Mouse (Mus musculus) adipose tissue, adult 10 weeks (tissue): ENCODE results near the gene Gstm2. TPM values are rescaled to one million over a fixed set of nuclear protein-coding genes. Genes with fewer than 3 reads are reported as not detected.

ENCODE experiments used
- polyA plus RNA-seq: library from polyadenylated mRNA; stranded (reverse); fragments of 350-450 nt; fragmentation: Illumina TruSeq; extraction: RNeasy Lipid Tissue Mini Kit (QIAGEN cat#74804); gene quantifications from one replicate; pipeline ENCODE4 v1.2.3, GENCODE M21; 2014; ENCODE audit warnings: low read depth, low replicate concordance

Gstm2 gene
- 898 TPM for polyA plus RNA-seq

DNA sequence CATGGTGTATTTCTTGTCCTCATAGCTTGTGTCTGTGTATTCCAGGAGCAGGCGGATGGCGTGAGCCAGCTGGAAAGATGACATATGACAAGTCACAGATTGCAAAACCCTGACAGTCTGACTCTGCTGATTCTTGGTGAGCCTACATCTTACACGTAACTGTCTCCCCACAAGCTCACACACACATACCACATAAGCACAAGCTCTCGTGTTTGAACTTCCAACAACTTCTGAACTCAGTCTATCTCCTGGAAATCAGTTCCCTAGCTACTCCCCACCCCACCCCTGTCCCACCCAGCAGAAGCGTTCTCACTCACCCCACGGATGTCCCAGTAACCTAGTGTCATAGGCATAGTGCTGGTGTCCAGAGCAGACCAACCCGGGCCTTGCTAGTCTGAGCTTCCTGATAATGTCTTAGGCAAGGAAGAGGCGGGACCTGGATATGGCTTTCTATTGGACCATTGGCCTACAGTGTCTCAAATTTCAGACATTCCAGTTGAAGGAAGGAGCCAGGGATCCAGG is at the start of gene Gstm2:
TSS of gene Gstm2 (minus strand) at position 413 of the 522 bp plus-strand sequence.

DNA sequence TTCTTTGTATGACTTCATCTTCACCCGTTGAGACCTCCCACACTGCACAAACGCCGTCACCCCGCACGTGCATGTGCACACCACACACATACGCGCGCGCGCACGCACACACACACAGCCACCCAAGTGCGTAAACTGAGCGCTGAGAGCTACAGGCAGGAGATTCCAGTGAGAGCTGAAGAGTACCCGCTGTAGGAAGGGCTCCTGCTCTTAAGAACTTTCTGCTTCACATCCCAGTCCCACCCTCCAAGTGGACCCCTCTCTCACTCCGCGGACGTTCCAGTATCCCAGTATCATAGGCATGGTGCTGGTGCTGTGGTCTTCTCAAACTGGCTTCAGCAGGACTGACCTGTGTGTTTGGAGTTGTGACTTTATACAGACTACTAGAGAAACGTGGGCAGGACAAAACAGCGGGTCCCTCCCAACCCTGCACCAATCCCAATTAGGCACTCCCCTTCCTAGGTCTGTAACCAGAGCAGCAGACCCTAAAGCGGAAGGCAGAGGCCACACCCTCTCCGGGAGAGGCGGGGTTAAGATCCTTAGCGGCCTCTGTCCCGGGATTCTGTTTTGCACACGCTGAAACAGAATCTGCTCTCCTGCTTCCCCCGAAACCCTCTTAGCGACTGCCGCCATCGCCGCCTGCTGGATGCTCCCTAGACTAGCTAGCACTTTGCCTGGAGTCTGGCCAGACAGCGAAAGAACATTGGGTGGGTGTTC is 31.4 kb upstream of the Gstm2 start, which contains the start of gene Gstm1:
TSS of gene Gstm1 (minus strand) at position 501 of the 717 bp plus-strand sequence.

DNA sequence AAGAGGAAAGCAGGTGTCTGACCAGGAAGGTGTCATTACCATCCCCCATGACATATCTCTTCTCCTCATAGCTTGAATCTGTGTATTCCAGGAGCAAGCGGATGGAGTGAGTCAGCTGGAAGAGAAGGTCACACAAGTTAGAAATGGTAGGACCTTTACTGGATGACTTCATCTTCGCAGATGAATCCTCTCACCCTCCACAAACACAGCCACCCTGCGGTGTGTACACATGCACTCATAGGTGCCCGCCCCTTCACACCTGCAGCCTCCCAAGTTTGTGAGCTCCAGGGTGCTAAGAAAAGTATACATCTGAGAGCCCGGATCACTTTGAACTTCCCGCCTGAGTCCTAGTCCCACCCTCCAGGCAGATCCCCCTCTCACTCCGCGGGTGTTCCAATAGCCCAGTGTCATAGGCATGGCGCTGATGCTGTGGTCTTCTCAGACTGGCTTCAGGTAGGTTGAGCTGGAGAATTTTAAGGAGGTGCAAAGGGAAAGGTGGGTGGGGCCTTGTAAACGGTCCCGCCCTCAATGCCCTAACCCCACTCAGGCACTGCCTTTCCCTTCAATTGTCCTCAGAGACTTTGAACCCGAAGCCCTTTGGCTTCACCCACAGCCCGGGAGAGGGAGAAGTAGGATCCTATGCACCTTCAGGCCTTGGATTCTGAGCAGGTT is 17.4 kb downstream of the Gstm2 start, which contains the start of gene Gstm3:
TSS of gene Gstm3 (minus strand) at position 560 of the 672 bp plus-strand sequence.

DNA sequence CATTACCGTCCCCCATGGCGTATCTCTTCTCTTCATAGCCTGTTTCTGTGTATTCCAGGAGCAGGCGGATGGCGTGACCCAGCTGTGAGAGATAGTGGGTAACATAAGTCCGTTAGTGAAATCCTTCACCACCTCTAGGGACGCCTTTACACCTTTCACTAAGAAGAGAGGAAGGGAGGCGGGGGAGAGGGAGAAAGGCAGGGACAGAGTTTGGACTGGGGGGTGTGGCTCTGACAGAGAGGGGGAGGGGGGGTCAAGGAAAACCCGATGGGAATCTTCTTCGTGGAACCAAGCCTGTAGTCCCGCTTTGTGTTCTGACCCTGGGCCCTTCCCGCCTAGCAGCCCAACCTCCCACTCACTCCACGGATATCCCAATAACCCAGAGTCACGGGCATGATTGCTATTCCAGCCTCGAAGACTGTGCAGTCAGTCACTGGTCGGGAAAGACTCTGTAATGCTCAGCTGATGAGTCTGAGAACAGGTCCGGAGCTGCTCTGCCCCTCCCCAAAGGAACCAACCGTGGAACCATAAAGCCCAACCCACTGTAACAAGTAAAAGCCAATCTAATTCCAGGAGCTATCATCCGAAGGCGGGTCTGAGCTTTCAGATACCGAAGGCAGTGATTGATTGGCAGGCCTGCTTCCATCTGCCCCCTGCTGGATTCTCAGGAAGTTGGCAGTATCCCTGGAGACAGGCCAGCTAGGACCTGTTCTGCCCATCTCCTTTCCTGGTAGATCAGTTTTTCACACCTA is 42.8 kb downstream of the Gstm2 start, which contains the start of gene Gstm6:
TSS of gene Gstm6 (minus strand) at position 511 of the 752 bp plus-strand sequence.

Other genes starting within 250 kb of the Gstm2 start
- gene Csf1, start 226.0 kb downstream of the Gstm2 start, polyA plus RNA-seq: 27.0 TPM
- 1.5 TPM for gene Eps8l3, start 109.2 kb downstream of the Gstm2 start, polyA plus RNA-seq
- gene Gstm5, start 90.6 kb downstream of the Gstm2 start, polyA plus RNA-seq: 317 TPM
- 712 TPM for gene Gstm7, start 54.6 kb downstream of the Gstm2 start, polyA plus RNA-seq
- 226 TPM for gene Gstm6, start 42.7 kb downstream of the Gstm2 start, polyA plus RNA-seq
- gene Gstm3, start 17.2 kb downstream of the Gstm2 start, polyA plus RNA-seq: 0.32 TPM
- 759 TPM for gene Gstm1, start 31.5 kb upstream of the Gstm2 start, polyA plus RNA-seq
- 42.1 TPM for gene Gstm4, start 58.4 kb upstream of the Gstm2 start, polyA plus RNA-seq
- 24.9 TPM for gene Ampd2, start 100.2 kb upstream of the Gstm2 start, polyA plus RNA-seq
- 7.7 TPM for gene Gnat2, start 106.3 kb upstream of the Gstm2 start, polyA plus RNA-seq
- gene Gnai3, start 159.7 kb upstream of the Gstm2 start, polyA plus RNA-seq: 87.4 TPM
- gene Gpr61, start 168.4 kb upstream of the Gstm2 start, polyA plus RNA-seq: not detected
- gene Amigo1, start 199.9 kb upstream of the Gstm2 start, polyA plus RNA-seq: 8.0 TPM
- 10.6 TPM for gene Cyb561d1, start 214.8 kb upstream of the Gstm2 start, polyA plus RNA-seq
- 7.0 TPM for gene Atxn7l2, start 224.5 kb upstream of the Gstm2 start, polyA plus RNA-seq
- 2.5 TPM for gene Sypl2, start 240.2 kb upstream of the Gstm2 start, polyA plus RNA-seq